Mouse (Mus musculus) right cerebral cortex, postnatal 25 days (tissue): ENCODE measurements at regions not wholly inside any gene's neighbourhood (a gene's known extent, or its start where the extent isn't known, plus 50 kb on each side); places are given as distances from the start of the nearest gene placed in this dataset.
"Not testable (repeated sequence)": the region's sequence is repeated elsewhere in the genome, so short reads cannot be mapped to it uniquely, and the experiment has no call there.

Experiments used
- DNase-seq: peaks from one replicate; pipeline ENCODE4 v3.0.0; 2022

- not testable (repeated sequence) for DNase-seq
Measured at GRCm38 (mm10) chr1:184669173-184669572, 63.2 kb downstream of the Hlx start.

GRCm38 (mm10) chr1:184668428-184668827 lies 64.0 kb downstream of the Hlx start:
- no peak for DNase-seq

- DNase-seq: no peak
Measured at GRCm38 (mm10) chr1:184668022-184668421, 64.4 kb downstream of the Hlx start.

GRCm38 (mm10) chr1:184665243-184665642 lies 67.2 kb downstream of the Hlx start:
- no peak for DNase-seq

GRCm38 (mm10) chr1:184664098-184664375 lies 68.4 kb downstream of the Hlx start:
- no peak for DNase-seq

- no peak for DNase-seq
Measured at GRCm38 (mm10) chr1:184663300-184664097, 68.9 kb downstream of the Hlx start.

- peak; percentile 11 for DNase-seq
Measured at GRCm38 (mm10) chr1:184650541-184651105, 81.8 kb downstream of the Hlx start.

- DNase-seq: no peak
Measured at GRCm38 (mm10) chr1:184647920-184648540, 84.4 kb downstream of the Hlx start.

- no peak for DNase-seq
Measured at GRCm38 (mm10) chr1:184644767-184645598, 87.4 kb downstream of the Hlx start.

- no peak for DNase-seq
Measured at GRCm38 (mm10) chr1:184630695-184631475, 101.5 kb downstream of the Hlx start.

- DNase-seq: no peak
Measured at GRCm38 (mm10) chr1:184629194-184629593, 103.2 kb downstream of the Hlx start.

- DNase-seq: no peak
Measured at GRCm38 (mm10) chr1:184628566-184629168, 103.8 kb downstream of the Hlx start.

- DNase-seq: no peak
Measured at GRCm38 (mm10) chr1:184622462-184622861, 110.0 kb downstream of the Hlx start.

GRCm38 (mm10) chr1:184621950-184622349 lies 110.5 kb downstream of the Hlx start:
- DNase-seq: no peak

- DNase-seq: no peak
Measured at GRCm38 (mm10) chr1:184617853-184618454, 114.5 kb downstream of the Hlx start.

GRCm38 (mm10) chr1:184615991-184616390 lies 116.4 kb downstream of the Hlx start:
- DNase-seq: no peak

GRCm38 (mm10) chr1:184614699-184615415 lies 117.6 kb downstream of the Hlx start:
- no peak for DNase-seq

- DNase-seq: no peak
Measured at GRCm38 (mm10) chr1:184612880-184613279, 119.5 kb downstream of the Hlx start.

GRCm38 (mm10) chr1:184608938-184609337 lies 123.5 kb downstream of the Hlx start:
- no peak for DNase-seq

- no peak for DNase-seq
Measured at GRCm38 (mm10) chr1:184608338-184608737, 124.1 kb downstream of the Hlx start.

- DNase-seq: no peak
Measured at GRCm38 (mm10) chr1:184606541-184606940, 125.9 kb downstream of the Hlx start.
